Mouse (Mus musculus): ENCODE data around the gene Znrf4. TPM values are rescaled to one million over a fixed set of nuclear protein-coding genes. Genes with fewer than 3 reads are reported as not detected.

Znrf4 gene
- polyA plus RNA-seq, 2 experiments = not detected

DNA sequence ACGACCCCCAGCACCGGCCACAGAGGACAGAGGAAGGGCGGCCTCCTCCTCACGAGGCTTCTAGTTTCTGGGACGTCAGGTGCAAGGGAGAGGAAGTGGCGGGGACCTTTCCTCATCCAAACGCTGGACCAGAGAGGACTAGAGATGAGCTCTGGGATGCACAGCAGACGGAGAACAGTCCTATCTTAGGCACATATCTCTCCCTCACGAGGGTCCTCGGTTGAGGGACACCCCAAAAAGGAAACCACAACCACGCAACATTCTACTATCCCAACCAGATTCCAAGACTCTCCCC lies 38.7 kb downstream of the Znrf4 start:
- H3K27ac ChIP-seq = no peak overlapping the region
- no peak for ATAC-seq (ENCODE audit: insufficient read depth)
- H3K9me3 ChIP-seq (ENCODE audit: control insufficient read depth, low read length) = no peaks in the 10 kb centered on the region; the same call in 1 of the 2 replicates
- H3K27me3 ChIP-seq (ENCODE audit: control insufficient read depth, insufficient read depth, low read length) = peaks cover 79% of the 10 kb centered on the region
- no peaks in the 10 kb centered on the region; a peak in 1 of 4 replicates for H3K4me1 ChIP-seq (replicated peaks; ENCODE audit: control insufficient read depth in 2 of 2, insufficient read depth in 2 of 2, low read length in 1 of 2)
- no peak overlapping the region for H3K4me3 ChIP-seq (ENCODE audit: insufficient read depth in 1 of 2, low read depth in 2 of 2, low read length in 2 of 2)
- peak overlapping the region; percentile 56 for H3K4me2 ChIP-seq (ENCODE audit: low read depth)
- H3K36me3 ChIP-seq (replicated peaks; ENCODE audit: control insufficient read depth, insufficient read depth, low read depth) = no peaks in the 10 kb centered on the region
- no peak overlapping the region for H3K9ac ChIP-seq (replicated peaks)
- no peak for DNase-seq (ENCODE audit: low read depth in 3 of 3, low spot score in 3 of 3)
- WGBS (ENCODE audit: insufficient replicate concordance) = under 1% methylated on average over 11 of the region's 11 CpGs
- TF ChIP-seq CTCF (IDR thresholded peaks at IDR 0.05; ENCODE audit: low read depth) = no peak
- no peak for TF ChIP-seq EP300 (IDR thresholded peaks at IDR 0.05; ENCODE audit: low read depth)

GRCm38 (mm10) chr17:56472733-56473610 lies 39.3 kb downstream of the Znrf4 start:
- ATAC-seq (ENCODE audit: insufficient read depth) (no peak), DNase-seq (ENCODE audit: low read depth in 3 of 3, low spot score in 3 of 3) (peak in 1 of 3 experiments; percentile 42)
- TF ChIP-seq EP300 (IDR thresholded peaks at IDR 0.05; ENCODE audit: low read depth) (no peak), CTCF (IDR thresholded peaks at IDR 0.05; ENCODE audit: low read depth) (peak; percentile 49)
- Histone ChIP-seq H3K4me3 (ENCODE audit: insufficient read depth in 1 of 2, low read depth in 2 of 2, low read length in 2 of 2) (peak overlapping the region; percentile 26 to 31; a peak in 3 of 4 replicates), H3K4me2 (ENCODE audit: low read depth) (peak overlapping the region; percentile 56), H3K27ac (no peak overlapping the region), H3K9ac (replicated peaks) (0 out of 2 replicates have a peak overlapping the region, but pooled peaks have one; percentile 3), H3K9me3 (ENCODE audit: control insufficient read depth, low read length) (no peaks in the 10 kb centered on the region; the same call in 1 of the 2 replicates), H3K4me1 (replicated peaks; ENCODE audit: control insufficient read depth in 2 of 2, insufficient read depth in 2 of 2, low read length in 1 of 2) (no peaks in the 10 kb centered on the region; a peak in 1 of 4 replicates), H3K27me3 (ENCODE audit: control insufficient read depth, insufficient read depth, low read length) (peaks cover 75% of the 10 kb centered on the region), H3K36me3 (replicated peaks; ENCODE audit: control insufficient read depth, insufficient read depth, low read depth) (no peaks in the 10 kb centered on the region)
- 1% methylated on average over 50 of the region's 50 CpGs for WGBS (ENCODE audit: insufficient replicate concordance)

DNA sequence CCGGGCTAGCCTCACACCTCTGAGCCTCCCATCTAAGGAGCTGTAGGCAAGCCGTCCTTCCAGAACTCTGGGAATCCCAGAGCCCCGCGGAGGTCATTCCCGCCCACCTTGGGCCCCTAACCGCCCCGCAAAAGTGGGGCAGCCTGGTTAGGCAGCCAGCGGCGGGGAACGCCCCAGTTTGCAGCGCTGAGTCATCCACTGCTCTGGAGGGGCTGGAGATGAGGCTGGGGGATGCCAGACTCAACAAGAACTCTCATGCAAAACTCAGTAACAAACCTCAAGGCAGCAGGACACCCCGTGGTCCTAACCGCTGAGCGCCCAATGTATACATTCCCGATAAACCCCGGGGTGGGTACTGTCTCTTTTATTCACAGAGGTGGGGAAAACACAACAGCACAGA lies 40.1 kb downstream of the Znrf4 start:
- no peaks in the 10 kb centered on the region for H3K36me3 ChIP-seq (replicated peaks; ENCODE audit: control insufficient read depth, insufficient read depth, low read depth)
- no peak for DNase-seq (ENCODE audit: low read depth in 3 of 3, low spot score in 3 of 3)
- no peaks in the 10 kb centered on the region; the same call in 1 of the 2 replicates for H3K9me3 ChIP-seq (ENCODE audit: control insufficient read depth, low read length)
- H3K4me2 ChIP-seq (ENCODE audit: low read depth) = peak overlapping the region; percentile 56
- H3K4me3 ChIP-seq (ENCODE audit: insufficient read depth in 1 of 2, low read depth in 2 of 2, low read length in 2 of 2) = peak overlapping the region in 1 of 2 experiments; percentile 31; a peak in 2 of 4 replicates
- ATAC-seq (ENCODE audit: insufficient read depth) = no peak
- H3K27me3 ChIP-seq (ENCODE audit: control insufficient read depth, insufficient read depth, low read length) = peaks cover 71% of the 10 kb centered on the region
- H3K9ac ChIP-seq (replicated peaks) = no peak overlapping the region
- no peaks in the 10 kb centered on the region; a peak in 1 of 4 replicates for H3K4me1 ChIP-seq (replicated peaks; ENCODE audit: control insufficient read depth in 2 of 2, insufficient read depth in 2 of 2, low read length in 1 of 2)
- TF ChIP-seq CTCF (IDR thresholded peaks at IDR 0.05; ENCODE audit: low read depth) = no peak
- TF ChIP-seq EP300 (IDR thresholded peaks at IDR 0.05; ENCODE audit: low read depth) = no peak
- H3K27ac ChIP-seq = no peak overlapping the region
- 2% methylated on average over 16 of the region's 16 CpGs for WGBS (ENCODE audit: insufficient replicate concordance)

- Histone ChIP-seq H3K4me2 (ENCODE audit: low read depth) (no peak overlapping the region), H3K36me3 (replicated peaks; ENCODE audit: control insufficient read depth, insufficient read depth, low read depth) (no peaks in the 10 kb centered on the region), H3K27ac (no peak overlapping the region), H3K9ac (replicated peaks) (no peak overlapping the region), H3K9me3 (ENCODE audit: control insufficient read depth, low read length) (no peaks in the 10 kb centered on the region), H3K4me1 (replicated peaks; ENCODE audit: control insufficient read depth in 2 of 2, insufficient read depth in 2 of 2, low read length in 1 of 2) (no peaks in the 10 kb centered on the region; a peak in 1 of 4 replicates), H3K4me3 (ENCODE audit: insufficient read depth in 1 of 2, low read depth in 2 of 2, low read length in 2 of 2) (no peak overlapping the region), H3K27me3 (ENCODE audit: control insufficient read depth, insufficient read depth, low read length) (peaks cover 63% of the 10 kb centered on the region)
- no peak for TF ChIP-seq CTCF (IDR thresholded peaks at IDR 0.05; ENCODE audit: low read depth)
- TF ChIP-seq EP300 (IDR thresholded peaks at IDR 0.05; ENCODE audit: low read depth) = no peak
- DNase-seq (ENCODE audit: low read depth in 3 of 3, low spot score in 3 of 3) (no peak), ATAC-seq (ENCODE audit: insufficient read depth) (no peak)
- 59% methylated on average over 5 of the region's 5 CpGs for WGBS (ENCODE audit: insufficient replicate concordance)
Measured at GRCm38 (mm10) chr17:56471136-56471535, 41.1 kb downstream of the Znrf4 start.

DNA sequence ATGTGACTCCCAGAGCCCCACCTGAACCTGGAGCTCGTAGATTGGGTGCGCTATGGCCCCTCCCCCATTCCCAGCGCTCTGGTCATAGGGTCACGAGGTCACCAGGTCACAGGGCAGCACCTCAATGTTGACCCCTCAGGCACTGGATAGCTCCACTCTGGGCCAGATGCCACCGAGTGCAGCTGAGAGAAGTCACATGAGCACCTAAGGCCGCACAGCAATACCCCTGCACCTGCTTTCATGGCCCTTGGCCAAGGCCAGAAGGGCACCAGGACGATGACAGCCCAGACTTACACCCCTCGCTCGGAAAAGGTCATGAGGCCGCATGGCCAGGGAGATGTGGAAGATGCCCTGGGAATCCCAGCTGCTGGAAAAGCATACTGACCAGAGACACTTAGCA lies 41.7 kb downstream of the Znrf4 start:
- DNase-seq (ENCODE audit: low read depth in 3 of 3, low spot score in 3 of 3) (peak in 1 of 3 experiments; percentile 24), ATAC-seq (ENCODE audit: insufficient read depth) (peak; percentile 40)
- no peaks in the 10 kb centered on the region for H3K9me3 ChIP-seq (ENCODE audit: control insufficient read depth, low read length)
- no peak overlapping the region for H3K4me3 ChIP-seq (ENCODE audit: insufficient read depth in 1 of 2, low read depth in 2 of 2, low read length in 2 of 2)
- no peak overlapping the region for H3K27ac ChIP-seq
- no peaks in the 10 kb centered on the region for H3K36me3 ChIP-seq (replicated peaks; ENCODE audit: control insufficient read depth, insufficient read depth, low read depth)
- no peak overlapping the region for H3K9ac ChIP-seq (replicated peaks)
- no peaks in the 10 kb centered on the region; a peak in 1 of 4 replicates for H3K4me1 ChIP-seq (replicated peaks; ENCODE audit: control insufficient read depth in 2 of 2, insufficient read depth in 2 of 2, low read length in 1 of 2)
- peak overlapping the region; percentile 16; the same call in 1 of the 2 replicates for H3K4me2 ChIP-seq (ENCODE audit: low read depth)
- 35% methylated on average over 10 of the region's 10 CpGs for WGBS (ENCODE audit: insufficient replicate concordance)
- peaks cover 57% of the 10 kb centered on the region for H3K27me3 ChIP-seq (ENCODE audit: control insufficient read depth, insufficient read depth, low read length)
- TF ChIP-seq CTCF (IDR thresholded peaks at IDR 0.05; ENCODE audit: low read depth) (no peak), EP300 (IDR thresholded peaks at IDR 0.05; ENCODE audit: low read depth) (no peak)

Data from liver, embryonic 14.5 days (tissue).